Mouse (Mus musculus) hindbrain, postnatal 0 days (tissue): Measurements from ENCODE around the gene Zdhhc14. TPM values are rescaled to one million over a fixed set of nuclear protein-coding genes. Genes with fewer than 3 reads are reported as not detected.

Experiments
- ATAC-seq: fragments of 200-750 bp; cut with Nextera tagmentation; 2 replicates; pipeline ENCODE4 v1.8.0; 2017; ENCODE audit warnings: mild to moderate bottlenecking, moderate TSS enrichment, moderate library complexity
- DNase-seq: peaks from one replicate; pipeline ENCODE4 v3.0.0-alpha.2; 2015; ENCODE audit warnings: low spot score
- H3K27ac ChIP-seq: fragments of 300-500 bp; sonication (generic); 2 replicates; pipeline ENCODE4 v1.5.1; 2014; ENCODE audit warnings: mild to moderate bottlenecking
- H3K27me3 ChIP-seq: fragments of 300-500 bp; sonication (generic); 2 replicates; pipeline ENCODE4 v1.6.1; 2014; ENCODE audit warnings: low read length, mixed read lengths; ENCODE audit not compliant: insufficient read depth
- H3K36me3 ChIP-seq: fragments of 300-500 bp; sonication (generic); 2 replicates; pipeline ENCODE4 v1.6.1; 2014; ENCODE audit warnings: low read length, mixed read lengths; ENCODE audit not compliant: insufficient read depth
- H3K4me1 ChIP-seq: fragments of 300-500 bp; sonication (generic); 2 replicates; pipeline ENCODE4 v1.6.1; 2014; ENCODE audit warnings: antibody characterized with exemption, low read length, mixed read lengths; ENCODE audit not compliant: insufficient read depth
- H3K4me2 ChIP-seq: fragments of 300-500 bp; sonication (generic); 2 replicates; pipeline ENCODE4 v1.6.1; 2014; ENCODE audit warnings: low read depth, mild to moderate bottlenecking, low read length, moderate library complexity, mixed read lengths
- H3K4me3 ChIP-seq: fragments of 300-500 bp; sonication (generic); 2 replicates; pipeline ENCODE4 v1.5.1; 2014; ENCODE audit warnings: low read length
- H3K9ac ChIP-seq: fragments of 300-500 bp; sonication (generic); replicated peaks from 2 replicates; pipeline ENCODE4 v1.6.1; 2014; ENCODE audit warnings: mild to moderate bottlenecking, low read length, moderate library complexity, mixed read lengths
- H3K9me3 ChIP-seq: fragments of 300-500 bp; sonication (generic); 2 replicates; pipeline ENCODE4 v1.6.1; 2016; ENCODE audit warnings: low read length, mixed read lengths
- CTCF ChIP-seq: IDR thresholded peaks from 2 replicates; pipeline ENCODE4 v1.5.1; 2016; ENCODE audit warnings: antibody characterized with exemption, control low read depth, low read depth
- WGBS: fragments of 180-500 bp; shearing (Covaris S2); extraction: QIAGEN DNeasy Blood & Tissue Kit; methylation state at CpG from one replicate; pipeline ENCODE4 v1.1.7; 2014; 5-methylcytosine and 5-hydroxymethylcytosine counted together
- polyA plus RNA-seq: library from polyadenylated mRNA; unstranded; fragments of >200 nt; fragmentation: Nextera tagmentation; extraction: Ambion mirVana; gene quantifications from 2 replicates; pipeline ENCODE4 v1.2.1, GENCODE M21; 2015
- total RNA-seq: library from RNA; depleted of rRNA; stranded (reverse); fragments of >200 nt; gene quantifications from 2 replicates; pipeline ENCODE4 v1.2.3, GENCODE M21; 2014

The Zdhhc14 gene
- total and polyA plus RNA-seq, 2 experiments from 2014 or later = 9.7 to 20.5 TPM

DNA sequence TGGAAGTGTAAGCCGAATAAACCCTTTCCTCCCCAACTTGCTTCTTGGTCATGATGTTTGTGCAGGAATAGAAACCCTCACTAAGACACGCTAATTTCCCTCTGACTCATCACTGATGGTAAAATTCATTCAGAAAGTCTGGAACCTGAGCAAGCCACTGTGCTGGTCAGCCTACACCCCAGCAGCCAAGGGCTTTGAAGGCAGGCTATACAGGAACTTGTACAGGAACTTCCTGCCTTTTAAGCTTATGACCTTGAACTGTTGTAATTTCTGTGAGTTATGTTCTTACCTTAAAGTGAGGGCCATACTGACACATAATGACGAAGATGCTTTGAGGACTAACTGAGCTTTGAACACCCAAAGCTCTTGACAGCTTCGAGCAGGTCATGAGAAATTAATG lies 67.9 kb downstream of the Zdhhc14 start:
- H3K4me2 ChIP-seq = no peak overlapping the region
- no peak for TF ChIP-seq CTCF
- H3K27ac ChIP-seq = no peak overlapping the region
- no peak overlapping the region for H3K9ac ChIP-seq
- WGBS = 91% methylated on average over 3 of the region's 4 CpGs
- DNase-seq = no peak
- H3K27me3 ChIP-seq = no peaks in the 10 kb centered on the region
- no peaks in the 10 kb centered on the region for H3K9me3 ChIP-seq
- H3K4me1 ChIP-seq = no peaks in the 10 kb centered on the region
- no peaks in the 10 kb centered on the region for H3K36me3 ChIP-seq
- no peak overlapping the region for H3K4me3 ChIP-seq
- ATAC-seq = no peak

DNA sequence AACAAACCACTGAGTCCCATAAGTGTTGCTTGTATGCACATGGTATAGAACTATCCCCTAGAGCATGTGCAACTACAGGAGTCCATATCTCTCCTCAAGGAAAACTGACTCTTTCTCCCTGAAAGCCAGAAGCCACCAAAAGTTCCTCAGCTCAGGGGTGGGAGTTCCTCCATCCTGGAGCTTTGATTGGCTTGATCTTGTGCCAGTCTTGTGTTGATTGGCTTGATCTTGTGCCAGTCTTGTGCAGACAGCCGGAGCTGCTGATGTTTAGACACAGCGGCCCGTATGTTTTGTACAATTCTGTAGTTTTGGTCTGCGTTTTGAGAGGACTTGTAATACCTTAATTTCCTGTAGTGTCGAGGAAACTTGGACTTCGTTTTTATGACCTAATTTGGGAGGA lies 70.8 kb downstream of the Zdhhc14 start:
- no peak for ATAC-seq
- H3K4me1 ChIP-seq = no peaks in the 10 kb centered on the region
- H3K4me2 ChIP-seq = no peak overlapping the region
- no peaks in the 10 kb centered on the region for H3K36me3 ChIP-seq
- no peak overlapping the region for H3K4me3 ChIP-seq
- 93% methylated on average over 6 of the region's 6 CpGs for WGBS
- no peak overlapping the region for H3K27ac ChIP-seq
- DNase-seq = no peak
- no peak overlapping the region for H3K9ac ChIP-seq
- no peaks in the 10 kb centered on the region for H3K9me3 ChIP-seq
- no peak for TF ChIP-seq CTCF
- H3K27me3 ChIP-seq = no peaks in the 10 kb centered on the region

DNA sequence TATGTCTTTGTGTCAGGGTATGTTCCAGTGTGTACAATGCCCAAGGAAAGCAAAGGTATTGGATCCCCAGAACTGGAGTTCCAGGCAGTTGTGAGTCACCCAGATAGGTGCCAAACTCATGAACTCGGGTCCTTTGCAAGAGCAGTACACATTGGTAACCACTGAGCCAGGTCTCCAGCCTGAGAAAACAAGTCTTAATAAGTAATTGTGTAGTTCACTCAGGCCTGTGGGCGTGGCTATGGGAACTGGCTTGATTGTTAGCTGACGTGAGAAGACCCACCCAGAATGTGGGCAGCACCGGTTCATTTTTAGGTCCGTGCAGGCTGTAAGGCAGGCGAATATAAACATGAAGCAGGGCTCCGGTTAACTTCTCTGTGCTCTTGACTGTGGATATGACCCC lies 73.6 kb downstream of the Zdhhc14 start:
- Histone ChIP-seq H3K36me3 (no peaks in the 10 kb centered on the region), H3K27me3 (no peaks in the 10 kb centered on the region), H3K4me2 (no peak overlapping the region), H3K27ac (no peak overlapping the region), H3K4me1 (no peaks in the 10 kb centered on the region), H3K9me3 (no peaks in the 10 kb centered on the region), H3K4me3 (no peak overlapping the region), H3K9ac (no peak overlapping the region)
- WGBS = 78% methylated on average over 7 of the region's 7 CpGs
- DNase-seq (no peak), ATAC-seq (no peak)
- no peak for TF ChIP-seq CTCF

DNA sequence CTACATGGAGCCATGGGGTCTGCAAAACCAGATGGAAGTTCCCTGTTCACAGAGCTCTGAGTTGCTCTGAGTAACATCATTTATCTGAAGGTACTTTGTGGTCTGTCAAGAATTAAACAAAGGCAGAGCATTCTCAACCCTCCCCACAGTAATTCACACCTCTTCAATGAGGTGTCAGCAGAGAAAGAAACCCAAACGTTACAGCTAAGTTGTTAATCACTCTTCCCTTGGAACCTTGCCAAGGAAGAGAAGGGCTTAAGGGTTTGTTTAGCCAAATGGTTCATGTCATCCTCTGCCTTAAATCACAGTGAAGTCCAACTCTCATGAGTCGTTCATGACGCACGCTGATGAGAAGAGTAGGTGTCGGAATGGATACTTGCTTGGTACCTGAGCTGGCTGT lies 75.6 kb downstream of the Zdhhc14 start:
- Histone ChIP-seq H3K9me3 (no peaks in the 10 kb centered on the region), H3K4me2 (no peak overlapping the region), H3K4me1 (no peaks in the 10 kb centered on the region), H3K4me3 (no peak overlapping the region), H3K36me3 (no peaks in the 10 kb centered on the region), H3K27me3 (no peaks in the 10 kb centered on the region), H3K27ac (no peak overlapping the region), H3K9ac (no peak overlapping the region)
- TF ChIP-seq CTCF = no peak
- DNase-seq = no peak
- 71% methylated on average over 5 of the region's 5 CpGs for WGBS
- ATAC-seq = no peak

DNA sequence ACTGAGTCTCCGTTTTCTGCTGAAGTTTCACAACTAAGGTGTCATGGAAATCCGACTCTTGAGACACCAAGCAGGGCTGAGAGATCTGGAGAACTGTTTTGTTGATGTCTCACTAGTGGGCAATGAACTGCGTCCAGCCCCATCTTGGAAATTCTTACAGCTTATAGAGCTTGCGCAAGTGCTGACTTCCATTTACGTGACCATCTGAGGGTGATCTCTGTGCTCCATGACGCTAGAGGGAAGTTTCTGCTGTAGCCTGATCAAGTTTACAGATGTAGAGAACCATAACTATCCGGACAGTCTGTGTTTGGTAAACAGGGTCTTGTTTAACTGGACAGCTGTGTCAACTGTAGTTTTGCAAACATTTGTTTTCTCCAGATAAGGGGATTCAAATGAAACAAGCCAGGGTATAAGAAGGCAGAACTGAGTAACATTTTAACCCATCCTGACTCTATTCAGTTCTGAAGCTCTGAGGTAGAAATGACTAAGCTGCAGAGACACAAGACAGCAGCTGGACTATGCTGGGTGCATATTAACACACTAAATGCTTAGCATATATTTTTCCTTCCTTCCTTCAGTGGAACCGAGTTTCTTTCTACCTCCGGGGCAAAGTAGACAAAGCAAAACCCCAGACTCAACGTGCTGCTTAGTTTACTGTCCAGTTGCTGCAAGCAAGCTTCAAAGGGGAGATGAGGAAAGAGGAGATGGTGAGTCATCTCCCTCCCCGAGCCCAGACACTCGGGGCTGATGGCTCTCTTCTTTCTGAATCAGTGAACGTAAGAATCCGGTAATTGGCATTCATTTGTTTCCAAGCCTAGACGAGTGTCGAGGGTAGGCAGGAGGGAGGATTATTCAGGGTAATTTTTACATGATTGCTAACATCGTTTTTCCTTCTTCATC lies 77.0 kb downstream of the Zdhhc14 start:
- H3K27me3 ChIP-seq = no peaks in the 10 kb centered on the region
- no peak overlapping the region for H3K9ac ChIP-seq
- DNase-seq (no peak), ATAC-seq (no peak)
- H3K4me2 ChIP-seq = no peak overlapping the region
- H3K27ac ChIP-seq = no peak overlapping the region
- no peaks in the 10 kb centered on the region for H3K4me1 ChIP-seq
- no peak for TF ChIP-seq CTCF
- H3K4me3 ChIP-seq = no peak overlapping the region
- 67% methylated on average over 17 of the region's 17 CpGs for WGBS
- H3K36me3 ChIP-seq = no peaks in the 10 kb centered on the region
- no peaks in the 10 kb centered on the region for H3K9me3 ChIP-seq

- H3K9me3 ChIP-seq = no peaks in the 10 kb centered on the region
- DNase-seq = no peak
- H3K4me2 ChIP-seq = no peak overlapping the region
- H3K4me1 ChIP-seq = no peaks in the 10 kb centered on the region
- 100% methylated on average over 1 of the region's 1 CpGs for WGBS
- no peak overlapping the region for H3K27ac ChIP-seq
- no peak for ATAC-seq
- TF ChIP-seq CTCF = no peak
- no peak overlapping the region for H3K9ac ChIP-seq
- H3K36me3 ChIP-seq = no peaks in the 10 kb centered on the region
- H3K27me3 ChIP-seq = no peaks in the 10 kb centered on the region
- no peak overlapping the region for H3K4me3 ChIP-seq
Observed at GRCm38 (mm10) chr17:5572096-5572730, 79.9 kb downstream of the Zdhhc14 start.
